Mouse (Mus musculus) urinary bladder, postnatal 36 days (tissue): ENCODE data around the gene Retreg1.
A peak's percentile ranks its signal among the peaks of the same experiment; 100 is the strongest.

Experiments
- DNase-seq, 2 experiments: peaks; one replicate each; pipeline ENCODE4 v3.0.0; 2022; ENCODE audit warnings: low spot score in 2 of 2, mixed read lengths in 1 of 2

Retreg1 gene

GRCm38 (mm10) chr15:25830426-25830825 lies 12.6 kb upstream of the Retreg1 start:
- DNase-seq = no peak

GRCm38 (mm10) chr15:25834282-25834681 lies 8.7 kb upstream of the Retreg1 start:
- no peak for DNase-seq

GRCm38 (mm10) chr15:25834920-25835674 lies 7.9 kb upstream of the Retreg1 start:
- no peak for DNase-seq

- peak in 1 of 2 experiments; percentile 10 for DNase-seq
Observed at GRCm38 (mm10) chr15:25842462-25843085, 406 bp upstream of the Retreg1 start.

- DNase-seq = no peak
Observed at GRCm38 (mm10) chr15:25844013-25844570, 1.1 kb downstream of the Retreg1 start.

- DNase-seq = no peak
Observed at GRCm38 (mm10) chr15:25844771-25845170, 1.8 kb downstream of the Retreg1 start.

GRCm38 (mm10) chr15:25847576-25848168 lies 4.7 kb downstream of the Retreg1 start:
- no peak for DNase-seq

GRCm38 (mm10) chr15:25850552-25850951 lies 7.6 kb downstream of the Retreg1 start:
- no peak for DNase-seq

GRCm38 (mm10) chr15:25854270-25854904 lies 11.4 kb downstream of the Retreg1 start:
- DNase-seq = no peak

- no peak for DNase-seq
Observed at GRCm38 (mm10) chr15:25858611-25859058, 15.7 kb downstream of the Retreg1 start.

- no peak for DNase-seq
Observed at GRCm38 (mm10) chr15:25859469-25859868, 16.5 kb downstream of the Retreg1 start.

GRCm38 (mm10) chr15:25861900-25862299 lies 18.9 kb downstream of the Retreg1 start:
- no peak for DNase-seq

GRCm38 (mm10) chr15:25865605-25866004 lies 22.6 kb downstream of the Retreg1 start:
- DNase-seq = no peak

- no peak for DNase-seq
Observed at GRCm38 (mm10) chr15:25866106-25866505, 23.1 kb downstream of the Retreg1 start.

- DNase-seq = no peak
Observed at GRCm38 (mm10) chr15:25869129-25869528, 26.1 kb downstream of the Retreg1 start.

- no peak for DNase-seq
Observed at GRCm38 (mm10) chr15:25871470-25871869, 28.5 kb downstream of the Retreg1 start.

- DNase-seq = no peak
Observed at GRCm38 (mm10) chr15:25872118-25872517, 29.1 kb downstream of the Retreg1 start.

GRCm38 (mm10) chr15:25872657-25873056 lies 29.7 kb downstream of the Retreg1 start:
- no peak for DNase-seq

GRCm38 (mm10) chr15:25873536-25873935 lies 30.6 kb downstream of the Retreg1 start:
- no peak for DNase-seq

- DNase-seq = no peak
Observed at GRCm38 (mm10) chr15:25876601-25877161, 33.7 kb downstream of the Retreg1 start.

GRCm38 (mm10) chr15:25877798-25878197 lies 34.8 kb downstream of the Retreg1 start:
- DNase-seq = no peak

GRCm38 (mm10) chr15:25879229-25879628 lies 36.2 kb downstream of the Retreg1 start:
- DNase-seq = no peak
